Mouse (Mus musculus): Measurements from ENCODE around the gene Phkb. TPM values are rescaled to one million over a fixed set of nuclear protein-coding genes. Genes with fewer than 3 reads are reported as not detected.

The Phkb gene
- polyA plus RNA-seq, 1 experiment, result 16.9 TPM

DNA sequence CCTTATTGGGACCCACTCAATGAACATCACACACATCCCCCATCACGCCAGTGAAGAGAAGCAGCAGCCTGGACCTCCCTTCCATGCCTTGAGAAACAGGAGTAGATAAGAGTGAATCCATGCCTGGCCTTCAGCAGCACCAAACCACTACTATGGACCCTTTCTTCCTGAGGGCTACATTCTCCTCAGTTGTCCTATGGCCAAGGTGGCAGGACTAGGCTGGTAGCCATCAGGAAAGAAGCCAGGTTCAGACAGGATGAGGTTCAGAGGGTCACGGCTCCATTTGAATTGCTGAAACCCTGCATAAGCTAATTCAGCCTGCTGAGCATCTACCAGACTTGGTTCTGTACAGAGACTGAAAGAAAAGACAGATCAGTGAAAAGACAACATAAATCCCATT is 222.7 kb downstream of the Phkb start:
- Histone ChIP-seq H3K4me3 (replicated peaks; ENCODE audit: control insufficient read depth, low read depth, low read length) (no peak overlapping the region), H3K27ac (ENCODE audit: control insufficient read depth, insufficient read depth, low read depth, low read length, poor library complexity) (no peak overlapping the region), H3K4me1 (ENCODE audit: control insufficient read depth, insufficient read depth, low read length) (no peaks in the 10 kb centered on the region; the same call in 1 of the 2 replicates)
- 82% methylated on average over 2 of the region's 2 CpGs for WGBS
- no peak for TF ChIP-seq POLR2A (IDR thresholded peaks at IDR 0.05; ENCODE audit: borderline replicate concordance, control insufficient read depth, low read depth, low read length)
- TF ChIP-seq CTCF (IDR thresholded peaks at IDR 0.05; ENCODE audit: control insufficient read depth, insufficient read depth, low read length), result no peak

GRCm38 (mm10) chr8:86079433-86079832 is 238.7 kb downstream of the Phkb start:
- WGBS, result 67% methylated on average over 1 of the region's 1 CpGs
- H3K4me1 ChIP-seq (ENCODE audit: control insufficient read depth, insufficient read depth, low read length), result no peaks in the 10 kb centered on the region
- TF ChIP-seq POLR2A (IDR thresholded peaks at IDR 0.05; ENCODE audit: borderline replicate concordance, control insufficient read depth, low read depth, low read length), result no peak
- no peak for TF ChIP-seq CTCF (IDR thresholded peaks at IDR 0.05; ENCODE audit: control insufficient read depth, insufficient read depth, low read length)
- no peak overlapping the region for H3K27ac ChIP-seq (ENCODE audit: control insufficient read depth, insufficient read depth, low read depth, low read length, poor library complexity)
- no peak overlapping the region for H3K4me3 ChIP-seq (replicated peaks; ENCODE audit: control insufficient read depth, low read depth, low read length)

DNA sequence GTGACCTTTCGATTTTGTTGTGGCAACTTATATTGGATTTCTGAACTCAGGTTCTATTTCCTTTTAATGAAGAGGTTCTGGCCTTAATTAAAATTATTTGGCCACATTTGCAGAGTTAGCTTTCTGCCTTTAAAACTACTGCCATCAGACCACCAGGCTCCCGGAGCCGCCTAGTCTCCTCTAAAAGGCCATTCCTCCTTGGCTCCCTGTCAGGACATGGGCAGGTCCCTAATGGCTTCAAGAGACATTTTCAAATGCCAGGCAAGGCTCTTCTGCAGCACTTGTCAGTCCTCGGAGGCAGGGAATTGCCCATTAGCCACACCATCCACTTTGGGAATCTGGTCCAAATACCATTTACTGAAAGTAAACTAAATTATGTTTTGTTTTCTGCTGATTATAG is 242.6 kb downstream of the Phkb start:
- 79% methylated on average over 4 of the region's 4 CpGs for WGBS
- H3K4me3 ChIP-seq (replicated peaks; ENCODE audit: control insufficient read depth, low read depth, low read length), result no peak overlapping the region
- H3K4me1 ChIP-seq (ENCODE audit: control insufficient read depth, insufficient read depth, low read length), result no peaks in the 10 kb centered on the region
- no peak overlapping the region for H3K27ac ChIP-seq (ENCODE audit: control insufficient read depth, insufficient read depth, low read depth, low read length, poor library complexity)
- no peak for TF ChIP-seq CTCF (IDR thresholded peaks at IDR 0.05; ENCODE audit: control insufficient read depth, insufficient read depth, low read length)
- TF ChIP-seq POLR2A (IDR thresholded peaks at IDR 0.05; ENCODE audit: borderline replicate concordance, control insufficient read depth, low read depth, low read length), result no peak

GRCm38 (mm10) chr8:86086791-86087190 is 246.0 kb downstream of the Phkb start:
- Histone ChIP-seq H3K4me3 (replicated peaks; ENCODE audit: control insufficient read depth, low read depth, low read length) (no peak overlapping the region), H3K4me1 (ENCODE audit: control insufficient read depth, insufficient read depth, low read length) (no peaks in the 10 kb centered on the region), H3K27ac (ENCODE audit: control insufficient read depth, insufficient read depth, low read depth, low read length, poor library complexity) (no peak overlapping the region)
- no peak for TF ChIP-seq CTCF (IDR thresholded peaks at IDR 0.05; ENCODE audit: control insufficient read depth, insufficient read depth, low read length)
- TF ChIP-seq POLR2A (IDR thresholded peaks at IDR 0.05; ENCODE audit: borderline replicate concordance, control insufficient read depth, low read depth, low read length), result no peak
- 70% methylated on average over 2 of the region's 2 CpGs for WGBS

GRCm38 (mm10) chr8:86087468-86087867 is 246.7 kb downstream of the Phkb start:
- Histone ChIP-seq H3K4me3 (replicated peaks; ENCODE audit: control insufficient read depth, low read depth, low read length) (no peak overlapping the region), H3K4me1 (ENCODE audit: control insufficient read depth, insufficient read depth, low read length) (no peaks in the 10 kb centered on the region), H3K27ac (ENCODE audit: control insufficient read depth, insufficient read depth, low read depth, low read length, poor library complexity) (no peak overlapping the region)
- TF ChIP-seq POLR2A (IDR thresholded peaks at IDR 0.05; ENCODE audit: borderline replicate concordance, control insufficient read depth, low read depth, low read length), result no peak
- no peak for TF ChIP-seq CTCF (IDR thresholded peaks at IDR 0.05; ENCODE audit: control insufficient read depth, insufficient read depth, low read length)
- 85% methylated on average over 1 of the region's 1 CpGs for WGBS

GRCm38 (mm10) chr8:86090666-86091065 is 249.9 kb downstream of the Phkb start:
- no peak overlapping the region for H3K4me3 ChIP-seq (replicated peaks; ENCODE audit: control insufficient read depth, low read depth, low read length)
- no peak overlapping the region for H3K27ac ChIP-seq (ENCODE audit: control insufficient read depth, insufficient read depth, low read depth, low read length, poor library complexity)
- no peaks in the 10 kb centered on the region for H3K4me1 ChIP-seq (ENCODE audit: control insufficient read depth, insufficient read depth, low read length)
- 89% methylated on average over 10 of the region's 10 CpGs for WGBS
- no peak for TF ChIP-seq POLR2A (IDR thresholded peaks at IDR 0.05; ENCODE audit: borderline replicate concordance, control insufficient read depth, low read depth, low read length)
- TF ChIP-seq CTCF (IDR thresholded peaks at IDR 0.05; ENCODE audit: control insufficient read depth, insufficient read depth, low read length), result no peak

Other genes with a start within 250 kb of the Phkb start
- gene Neto2, start 140.0 kb upstream of the Phkb start, polyA plus RNA-seq (2011; ENCODE audit: insufficient read depth, insufficient read length, low replicate concordance, missing spikeins), result 0.52 and 1.6 TPM in 2 replicates
- gene Itfg1, start within 50 bp of the Phkb start, polyA plus RNA-seq (2011; ENCODE audit: insufficient read depth, insufficient read length, low replicate concordance, missing spikeins), result 7.2 and 10.8 TPM in 2 replicates

Measured in bone marrow, adult 2 months (tissue).